Mouse (Mus musculus): ENCODE measurements around the gene Ptprn. TPM values are rescaled to one million over a fixed set of nuclear protein-coding genes. Genes with fewer than 3 reads are reported as not detected.
A peak's percentile ranks its signal among the peaks of the same experiment; 100 is the strongest.
"Not testable (repeated sequence)": the region's sequence is repeated elsewhere in the genome, so short reads cannot be mapped to it uniquely, and the experiment has no call there.

Ptprn gene
- total RNA-seq, 2 experiments from 2014 or later, result 47.9 to 50.3 TPM

DNA sequence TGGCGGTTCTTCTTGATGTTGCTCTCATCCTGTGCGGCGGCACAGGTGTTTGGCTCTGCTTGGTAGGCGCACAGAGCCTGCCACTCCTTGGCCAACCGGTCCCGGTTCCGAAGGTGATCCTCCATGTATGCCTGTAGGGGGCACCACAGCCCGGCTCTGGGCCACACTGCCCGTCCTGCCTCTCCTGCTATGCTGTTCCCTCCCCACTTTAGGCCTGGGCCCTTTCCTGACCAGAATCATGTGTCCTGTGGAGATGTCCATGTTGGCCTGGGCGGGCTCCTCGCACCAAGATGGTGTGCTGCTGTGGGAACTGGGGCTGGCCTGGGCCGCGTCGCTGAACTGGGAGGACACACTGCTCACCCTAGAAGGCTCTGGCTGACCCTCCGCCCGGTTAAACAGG, 11.3 kb downstream of the Ptprn start:
- no peak for DNase-seq

DNA sequence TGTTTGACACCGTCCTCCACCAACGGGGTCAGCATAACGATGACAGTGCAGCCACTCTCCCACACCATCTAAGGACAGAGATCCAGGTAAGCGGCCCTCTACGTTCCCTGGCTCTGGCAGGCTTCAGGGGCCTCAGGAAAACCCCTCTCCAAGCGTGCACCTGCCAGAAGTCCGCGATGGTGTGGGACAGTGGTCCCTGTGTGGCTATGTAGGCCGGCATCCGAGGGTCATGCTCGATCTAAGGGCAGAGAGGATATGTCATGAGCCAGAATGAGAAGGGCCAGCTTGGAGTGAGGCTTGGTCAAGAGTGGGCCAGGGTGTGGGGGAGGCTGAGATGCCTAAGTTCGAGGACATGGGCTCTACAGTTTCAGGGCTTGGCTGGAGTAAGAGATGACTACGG, 12.0 kb downstream of the Ptprn start:
- DNase-seq, result no peak

DNA sequence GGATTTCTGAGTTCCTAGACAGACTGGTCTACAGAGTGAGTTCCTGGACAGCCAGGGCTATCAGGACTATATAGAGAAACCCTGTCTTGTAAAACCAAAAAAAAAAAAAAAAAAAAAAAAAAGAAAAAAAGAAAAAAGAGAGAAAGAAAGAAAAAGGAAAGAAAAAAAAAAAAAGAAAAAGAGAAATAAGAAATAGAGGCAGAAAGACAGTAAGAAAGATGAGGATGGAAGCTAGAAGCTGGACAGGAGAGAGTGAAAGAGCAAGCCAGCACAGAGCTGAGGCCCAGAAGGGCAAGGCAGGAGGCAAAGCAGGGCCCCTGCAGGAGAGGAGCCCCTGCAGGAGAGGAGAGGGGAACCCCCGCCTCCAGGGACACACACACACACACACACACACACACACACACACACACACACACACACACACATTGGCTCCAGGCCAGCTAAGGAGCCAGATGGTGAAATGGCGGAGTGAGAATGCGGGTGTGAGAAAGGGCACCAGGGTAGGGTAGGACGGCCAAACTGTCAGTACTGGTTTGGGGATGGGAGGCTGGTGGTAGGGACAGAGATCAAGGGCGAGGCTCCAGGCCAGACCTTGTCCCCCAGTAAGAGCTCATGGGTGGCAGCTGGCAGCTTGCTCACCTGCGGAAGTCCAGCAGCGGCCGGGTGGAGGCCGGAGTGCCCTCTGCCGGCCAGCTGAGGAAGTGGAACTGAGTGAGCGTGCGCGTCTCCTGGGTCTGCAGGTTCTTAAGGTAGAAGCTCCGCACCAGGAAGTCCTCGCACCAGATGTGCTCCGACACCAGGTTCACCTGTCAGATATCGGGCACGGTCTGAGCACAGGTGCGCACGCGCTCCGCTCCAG, 13.0 kb downstream of the Ptprn start:
- peak; percentile 88 for DNase-seq

DNA sequence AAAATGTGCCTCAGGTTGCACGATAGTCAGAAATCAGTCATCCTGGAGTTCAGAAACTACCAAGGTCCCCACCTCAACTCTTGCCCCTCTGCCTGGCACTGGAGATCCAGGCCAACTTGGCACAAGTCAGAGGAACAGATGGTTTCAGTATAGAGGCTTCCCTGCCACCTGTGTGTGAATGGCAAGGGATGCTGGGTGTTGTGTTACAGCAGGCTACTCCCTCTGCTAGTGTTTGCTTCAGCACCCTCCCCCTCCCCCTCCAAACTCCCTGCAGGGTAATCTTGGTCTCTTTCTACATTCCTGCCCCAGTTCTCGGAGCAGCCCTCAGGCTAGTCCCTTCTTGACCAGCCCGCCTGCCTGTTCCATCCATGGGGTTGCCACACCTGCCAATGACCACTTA, 13.8 kb downstream of the Ptprn start:
- no peak for DNase-seq

DNA sequence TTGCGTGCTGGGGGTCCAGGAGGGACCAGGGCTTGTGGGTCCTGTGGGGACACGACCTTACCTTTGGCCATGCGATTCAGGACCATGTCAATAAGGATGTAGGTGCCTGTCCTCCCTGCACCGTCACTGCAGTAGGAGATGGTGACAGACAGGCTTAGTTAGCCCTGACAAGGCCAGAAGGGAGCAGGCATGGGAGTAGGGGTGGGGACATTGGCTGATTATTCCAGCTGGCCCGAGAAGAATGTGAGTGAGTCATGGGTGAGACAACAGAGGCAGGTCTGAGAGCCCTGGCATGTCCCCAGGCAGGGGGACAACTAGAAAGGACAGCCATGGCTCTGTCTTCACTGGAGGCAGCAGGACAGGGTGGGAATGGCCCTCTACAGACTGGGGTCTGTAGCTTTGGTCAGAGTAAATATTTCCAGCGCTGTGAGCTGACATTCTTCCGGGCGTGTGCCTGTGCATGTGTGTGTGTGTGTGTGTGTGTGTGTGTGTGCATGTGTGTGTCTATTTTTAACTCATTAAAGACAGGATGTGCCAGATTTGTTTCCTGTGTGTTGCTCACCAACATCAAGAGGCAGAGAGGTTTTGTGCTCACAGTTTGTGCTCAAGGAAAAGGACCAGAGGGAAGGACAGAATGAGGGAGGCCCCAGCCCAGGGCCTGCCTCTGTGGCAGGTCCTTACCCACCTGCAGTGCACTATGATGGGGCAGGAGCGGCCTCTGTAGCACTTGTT, 16.1 kb downstream of the Ptprn start:
- DNase-seq, result peak; percentile 76

DNA sequence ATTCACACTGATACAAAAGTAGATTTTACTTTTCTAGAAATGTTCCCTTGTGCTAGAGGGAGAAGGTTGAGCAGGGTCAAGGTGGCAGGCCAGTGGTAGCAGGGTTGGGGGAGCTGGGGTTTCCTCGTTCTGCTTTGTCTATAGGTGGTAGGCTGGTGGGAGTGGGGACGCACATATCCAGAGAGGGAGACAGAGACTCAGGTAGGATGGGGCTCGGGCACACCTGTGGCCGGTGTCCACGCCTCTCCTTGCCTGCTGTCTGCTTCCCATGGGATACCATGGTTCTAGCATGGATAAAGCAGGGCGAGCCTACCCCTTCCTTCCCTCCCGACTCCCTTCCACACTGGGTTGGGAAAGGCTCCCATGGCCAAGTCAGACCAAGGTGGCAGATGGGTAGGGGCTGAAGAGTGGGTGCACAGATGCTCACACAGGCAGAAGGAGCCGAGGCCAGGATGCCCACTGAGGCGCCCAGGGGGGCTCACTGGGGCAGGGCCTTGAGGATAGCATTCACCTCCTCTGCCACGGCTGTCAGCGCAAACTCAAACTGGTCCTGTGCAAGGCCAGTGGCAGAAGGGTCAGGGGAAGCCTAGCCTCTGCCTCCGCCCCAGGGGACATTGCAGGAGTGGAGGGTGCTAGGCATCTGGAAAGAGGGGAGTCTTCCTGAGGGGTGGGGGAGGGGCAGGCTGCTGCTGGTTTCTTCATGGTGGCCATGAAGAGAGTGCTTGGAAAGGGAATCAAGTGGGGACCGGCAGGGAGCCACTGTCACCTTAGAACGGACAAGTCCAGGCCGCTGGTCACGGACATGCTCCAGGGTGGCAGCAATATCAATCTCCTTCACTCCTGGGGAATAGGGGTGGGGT, 17.0 kb downstream of the Ptprn start:
- no peak for DNase-seq

DNA sequence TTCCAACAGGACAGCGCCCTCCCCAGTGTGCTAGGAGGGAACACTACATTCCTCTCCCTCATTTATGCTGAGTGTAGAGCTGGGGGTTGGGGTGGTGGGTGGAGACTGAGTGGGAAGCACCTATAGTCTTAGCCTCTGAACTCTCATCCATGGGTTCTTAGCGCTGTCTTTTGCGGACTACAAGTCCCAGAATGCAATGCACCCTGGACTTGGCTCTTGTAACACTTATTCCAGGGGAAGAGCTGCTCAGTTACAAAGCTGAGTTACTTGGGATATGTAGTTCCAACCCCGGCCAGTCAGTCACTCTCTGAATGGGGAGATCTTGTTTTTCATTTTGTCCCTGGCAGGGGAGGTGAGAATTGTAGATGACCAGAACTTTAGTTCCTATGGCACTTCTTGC, 19.5 kb downstream of the Ptprn start:
- DNase-seq, result peak; percentile 64

DNA sequence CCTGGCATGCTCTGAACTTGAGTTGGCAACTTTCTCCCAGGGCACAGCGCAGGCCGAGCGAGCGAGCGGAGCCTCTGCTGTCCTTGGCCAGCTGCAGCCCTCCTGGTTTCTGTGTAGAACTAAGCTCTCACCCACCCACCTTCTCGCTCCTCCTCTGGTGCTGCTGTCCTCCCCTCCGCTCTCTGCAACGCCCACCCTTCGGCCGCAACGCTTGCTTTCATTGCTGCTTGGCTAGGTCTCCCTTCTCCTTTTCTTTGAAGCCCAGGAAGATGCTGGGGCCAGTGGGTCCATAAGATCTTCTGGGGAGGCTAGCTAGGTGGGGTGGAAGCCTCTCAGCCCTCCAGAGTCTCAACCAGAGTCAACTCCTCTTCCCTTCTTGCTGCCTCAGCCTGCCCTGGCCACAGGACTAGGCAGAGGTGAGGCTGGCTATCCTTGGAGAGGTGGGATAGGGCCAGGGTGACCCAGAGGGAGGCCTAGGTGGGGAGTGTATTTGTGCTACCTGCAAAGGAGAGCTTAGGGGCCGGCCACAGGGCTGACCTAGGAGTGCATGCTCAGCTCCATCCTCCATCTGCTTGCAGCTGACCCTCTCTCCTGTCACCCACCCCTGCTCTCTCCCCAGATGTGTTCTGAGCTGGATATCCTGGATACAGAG, 20.0 kb downstream of the Ptprn start:
- DNase-seq, result no peak

DNA sequence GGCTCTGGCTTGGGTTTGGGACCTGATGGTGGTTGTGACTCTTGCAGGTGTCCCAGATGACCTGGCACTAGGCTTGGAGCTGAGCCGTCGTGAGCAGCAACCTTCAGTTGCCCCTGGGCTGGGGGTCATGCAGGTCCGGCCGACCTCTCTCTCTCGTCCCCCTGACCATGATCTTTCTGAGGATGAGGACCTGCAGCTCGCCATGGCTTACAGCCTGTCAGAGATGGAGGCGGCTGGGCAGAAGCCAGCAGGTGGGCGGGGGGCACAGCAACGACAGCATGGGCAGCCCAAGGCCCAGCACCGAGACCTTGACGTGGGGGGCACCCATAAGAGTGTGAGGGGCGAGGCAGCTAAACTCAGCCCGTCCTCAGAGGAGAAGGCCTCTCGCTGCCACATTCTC, 20.9 kb downstream of the Ptprn start:
- DNase-seq, result no peak

DNA sequence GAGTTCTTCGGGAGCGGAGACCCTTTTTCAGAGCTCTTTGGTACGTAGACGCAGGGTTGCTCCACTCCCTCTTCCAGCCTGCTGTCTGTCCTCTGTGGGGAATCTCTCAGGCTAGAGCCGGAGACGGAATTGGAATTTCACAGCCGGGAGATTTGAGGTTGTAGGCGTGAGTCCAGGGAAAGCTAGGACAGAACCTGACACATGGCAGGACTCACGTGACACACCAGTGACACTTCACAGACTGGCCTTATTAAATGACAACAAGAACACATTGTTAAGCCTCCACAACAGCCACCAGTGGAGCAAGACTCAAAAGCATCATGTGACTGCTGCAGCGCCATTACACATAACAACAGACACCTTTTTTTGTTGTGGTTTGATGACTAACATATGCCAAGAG, 24.7 kb downstream of the Ptprn start:
- DNase-seq, result no peak

DNA sequence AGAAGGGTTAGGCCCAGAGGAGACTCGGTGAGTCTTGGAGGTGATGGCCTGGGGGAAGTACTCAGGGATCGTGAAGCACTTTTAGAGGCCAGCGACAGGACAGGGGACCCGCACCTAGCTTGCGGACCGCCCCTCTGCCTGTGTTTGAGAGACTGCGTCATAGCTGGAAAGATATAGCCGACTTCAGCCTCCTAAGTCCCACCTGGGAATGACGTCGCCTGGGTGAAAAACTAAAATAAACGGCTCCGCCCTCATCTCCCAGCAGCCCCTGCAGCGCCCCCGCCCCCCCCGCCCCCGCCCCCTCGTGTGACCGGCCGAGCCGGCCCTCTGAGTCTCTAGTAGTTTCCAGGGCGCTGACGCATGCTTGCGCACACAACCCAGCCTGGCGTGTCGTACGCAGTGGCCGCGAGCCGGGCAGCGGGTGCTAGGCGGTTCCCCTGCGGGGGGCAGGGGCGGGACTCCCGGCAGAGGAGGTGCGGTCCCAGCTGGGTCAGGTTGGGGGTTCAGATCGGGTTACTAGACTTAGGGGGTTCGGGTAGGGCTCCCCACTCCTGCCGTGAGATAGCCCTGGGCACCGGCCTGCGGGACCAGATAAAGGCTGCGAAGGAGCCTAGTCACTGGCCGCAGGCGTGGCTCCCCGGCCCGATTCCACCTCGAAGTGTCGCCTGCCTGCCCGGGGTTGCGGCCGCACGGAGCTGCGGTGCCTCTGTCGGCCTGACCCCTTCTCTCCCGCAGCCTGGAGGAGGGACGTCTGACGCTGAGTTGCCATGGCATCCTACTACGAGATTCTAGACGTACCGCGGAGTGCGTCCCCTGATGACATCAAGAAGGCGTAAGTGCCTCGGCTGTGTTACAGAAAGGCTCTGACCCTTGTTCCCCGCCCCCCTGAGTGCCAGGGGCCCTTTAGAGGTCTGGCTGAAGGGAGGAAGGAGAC, 27.9 kb downstream of the Ptprn start, which contains the start of gene Dnajb2:
Dnajb2 (plus strand) TSS at position 290 of the 934 bp plus-strand sequence.
- DNase-seq, result peak; percentile 94

DNA sequence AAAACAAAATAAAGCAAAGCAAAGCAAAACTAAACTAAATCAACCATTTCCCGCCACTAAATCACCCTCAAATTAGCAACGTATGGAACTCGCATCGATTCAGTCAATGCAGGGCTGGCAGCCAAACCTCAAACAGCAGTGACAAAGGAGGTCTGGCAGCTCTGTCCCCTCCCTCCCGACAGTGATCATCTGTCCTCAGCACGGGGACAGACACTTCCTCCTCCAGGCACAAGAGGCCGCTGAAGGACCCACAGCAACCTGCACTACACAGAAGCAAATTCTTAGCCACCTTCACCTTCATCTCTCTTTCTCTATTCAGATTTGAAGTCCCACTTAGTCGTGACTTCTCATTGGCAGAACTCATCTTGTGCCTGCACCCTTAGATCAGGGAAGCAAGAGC, 29.7 kb downstream of the Ptprn start:
- DNase-seq, result peak; percentile 76

DNA sequence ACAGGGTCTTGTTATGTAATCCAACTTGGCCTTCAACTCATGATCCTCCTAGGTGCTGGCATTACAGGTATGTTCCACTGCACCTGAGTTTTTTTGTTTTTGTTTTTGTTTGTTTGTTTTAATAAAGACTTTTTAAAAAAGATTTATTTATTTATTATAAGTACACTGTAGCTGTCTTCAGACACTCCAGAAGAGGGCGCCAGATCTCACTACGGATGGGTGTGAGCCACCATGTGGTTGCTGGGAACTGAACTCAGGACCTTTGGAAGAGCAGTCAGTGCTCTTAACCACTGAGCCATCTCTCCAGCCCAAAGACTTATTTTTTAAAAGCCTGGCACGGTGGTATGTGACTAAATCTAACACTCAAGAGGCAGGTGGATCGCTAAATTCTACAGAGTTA, 31.8 kb downstream of the Ptprn start:
- DNase-seq, result not testable (repeated sequence)

DNA sequence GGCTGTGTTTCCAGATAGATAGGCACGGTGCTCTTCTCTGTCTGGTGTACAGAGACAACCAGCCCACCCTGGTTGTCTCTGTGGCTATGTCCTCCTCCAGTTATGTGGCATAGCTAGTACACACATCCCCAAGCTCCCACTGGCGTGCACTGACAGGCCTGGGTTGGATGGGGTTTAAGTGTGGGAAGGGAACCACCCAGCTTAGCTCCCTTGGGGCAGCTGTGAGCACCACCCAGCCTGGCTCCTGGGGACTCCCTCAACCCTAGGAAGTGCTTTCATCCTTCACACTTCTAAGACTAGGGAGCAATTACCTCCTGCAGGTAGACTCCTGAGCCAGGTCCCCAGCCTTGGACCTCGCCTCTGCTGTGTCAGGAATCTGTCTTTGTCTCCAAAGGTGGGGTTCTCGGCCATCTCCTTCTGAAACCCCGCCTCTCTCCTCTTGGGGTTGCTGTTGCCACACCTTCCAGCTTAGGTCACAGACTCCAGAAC, 32.6 kb downstream of the Ptprn start, which contains the start of gene A630095N17Rik:
A630095N17Rik (minus strand) TSS at position 439 of the 489 bp plus-strand sequence.
- DNase-seq, result no peak

DNA sequence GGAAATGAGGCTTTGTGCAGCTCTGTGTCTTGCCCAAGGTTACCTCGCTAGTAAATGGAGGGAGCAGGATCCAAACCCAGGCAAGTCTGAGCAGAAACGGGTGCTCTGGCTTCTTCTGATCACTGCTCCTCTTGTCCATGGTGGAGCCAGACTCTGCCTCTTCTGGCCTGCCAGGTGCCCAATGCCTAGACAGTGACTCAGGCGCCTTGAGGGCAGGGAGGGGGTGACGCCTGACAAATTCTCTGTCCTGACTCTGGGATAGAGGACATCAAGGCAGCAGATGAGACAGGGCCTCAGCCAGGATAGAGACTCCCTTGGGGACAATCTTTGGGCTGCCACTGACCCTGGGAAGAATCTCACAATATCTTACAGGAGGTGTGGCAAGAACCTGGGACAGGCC, 33.1 kb downstream of the Ptprn start:
- DNase-seq, result no peak

DNA sequence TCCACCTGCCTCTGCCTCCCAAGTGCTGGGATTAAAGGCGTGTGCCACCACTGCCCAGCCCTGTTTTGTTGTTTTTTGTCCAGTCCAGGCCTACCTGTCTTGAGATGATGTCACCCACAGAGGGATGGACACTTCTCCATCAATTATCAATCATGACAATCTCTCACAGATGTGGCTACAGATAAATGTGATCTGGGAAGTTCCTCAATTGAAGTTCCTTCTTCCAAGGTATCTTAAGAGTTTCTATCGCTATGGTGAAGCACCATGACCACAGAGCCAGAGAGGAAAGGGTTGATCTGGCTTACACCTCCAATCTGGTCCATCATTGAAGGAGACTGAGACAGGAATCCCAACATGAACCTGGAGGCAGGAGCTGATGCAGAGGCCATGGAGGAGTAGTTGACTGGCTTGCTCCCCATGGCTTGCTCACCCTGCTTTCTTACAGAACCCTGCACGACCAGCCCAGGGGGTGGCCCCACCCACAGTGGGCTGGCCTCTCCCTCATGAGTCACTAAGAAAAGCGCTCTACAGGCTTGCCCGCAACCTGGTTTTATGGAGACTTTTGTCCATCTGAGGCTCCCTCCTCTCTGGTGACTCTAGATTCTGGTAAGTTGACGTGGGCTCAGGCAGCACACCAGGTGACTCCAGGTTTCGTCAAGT, 33.8 kb downstream of the Ptprn start:
- DNase-seq, result no peak

DNA sequence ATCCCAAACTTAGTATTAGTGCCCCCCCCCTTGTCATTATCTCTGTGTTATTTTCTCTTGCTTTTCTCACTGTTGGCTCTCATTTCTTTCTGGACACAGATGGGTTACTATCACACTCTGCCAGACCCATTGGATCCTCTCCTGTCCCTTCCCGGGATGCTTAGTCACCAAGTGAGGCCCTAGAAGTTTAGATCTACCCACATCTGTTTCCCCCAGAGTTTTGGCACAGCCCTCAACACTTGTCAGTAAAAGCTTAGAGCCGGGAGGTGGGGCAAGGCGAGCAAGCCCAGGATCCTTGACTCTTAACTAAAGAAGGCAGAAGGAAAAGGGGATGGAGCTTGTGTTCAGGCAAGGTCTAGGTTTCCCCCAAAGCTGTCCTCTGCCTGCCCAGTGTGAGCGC, 35.1 kb downstream of the Ptprn start:
- no peak for DNase-seq

DNA sequence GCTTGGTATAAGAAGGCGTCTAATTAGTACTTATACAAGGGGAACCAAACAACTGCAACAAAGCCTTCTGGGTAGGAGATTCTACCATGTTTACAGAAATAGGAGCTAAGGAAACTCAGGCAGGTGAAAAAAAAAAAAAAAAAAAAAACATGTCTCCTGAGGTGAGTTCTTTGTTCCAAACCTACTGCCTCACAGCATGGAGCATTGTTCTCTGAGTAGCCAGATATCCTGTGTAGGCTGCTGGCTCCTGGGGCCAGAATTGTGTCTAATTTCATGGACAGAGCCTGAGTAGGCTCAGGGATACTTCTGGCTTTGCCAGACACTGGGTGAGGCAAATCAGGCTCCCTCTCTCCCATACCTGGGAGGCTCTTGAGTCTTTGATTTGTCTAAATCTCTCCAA, 36.6 kb downstream of the Ptprn start:
- no peak for DNase-seq

DNA sequence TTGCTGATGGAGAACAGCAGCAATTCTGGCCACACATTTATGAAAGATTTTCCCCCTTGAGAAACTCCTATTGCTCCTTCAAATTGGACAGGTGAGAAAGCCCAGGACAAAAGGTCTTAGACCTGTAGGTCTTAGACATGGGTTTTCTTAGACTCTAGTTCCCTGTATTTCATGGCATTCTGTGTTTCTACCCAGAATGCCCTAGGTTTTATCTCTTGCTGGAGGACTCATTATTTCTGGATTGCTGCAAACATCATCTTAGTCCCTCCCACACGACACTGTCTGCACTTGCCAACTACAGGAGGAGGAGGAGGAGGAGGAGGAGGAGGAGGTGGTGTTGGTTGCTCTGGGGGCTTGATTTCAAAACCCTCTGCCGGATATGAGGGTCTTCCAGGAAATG, 38.2 kb downstream of the Ptprn start:
- no peak for DNase-seq

DNA sequence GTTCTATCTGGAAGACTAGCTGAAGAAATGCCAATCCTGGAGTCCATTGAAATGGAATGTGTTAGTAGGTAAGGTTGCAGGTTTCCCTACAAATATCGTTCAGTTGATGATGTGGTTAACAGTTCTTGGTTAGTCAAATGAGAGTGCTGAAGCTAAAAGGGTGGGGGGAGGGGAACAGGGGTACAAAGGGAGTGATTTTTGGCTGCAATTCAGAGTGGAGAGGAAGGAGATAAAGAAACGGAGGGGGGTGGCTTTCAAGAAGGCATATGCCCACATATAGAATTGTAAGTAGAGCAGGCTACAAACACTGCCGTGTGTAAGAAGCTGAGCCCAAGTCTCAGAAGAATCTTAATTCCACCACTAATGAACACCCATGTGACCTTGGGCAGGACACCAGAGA, 38.8 kb downstream of the Ptprn start:
- no peak for DNase-seq

All from adrenal gland, postnatal 10 days (tissue).